Mouse (Mus musculus) kidney, postnatal 0 days (tissue): ENCODE measurements at regions not wholly inside any gene's neighbourhood (a gene's known extent, or its start where the extent isn't known, plus 50 kb on each side); places are given as distances from the start of the nearest gene placed in this dataset.

Source experiments
- ATAC-seq: fragments of 200-750 bp; cut with Nextera tagmentation; replicated peaks from 2 replicates; pipeline ENCODE4 v1.8.0; 2017; ENCODE audit warnings: low read depth, moderate number of reproducible peaks, moderate TSS enrichment, moderate library complexity; ENCODE audit not compliant: low FRiP score
- DNase-seq: peaks from one replicate; pipeline ENCODE4 v3.0.0-alpha.2; 2016; ENCODE audit warnings: low spot score
- H3K27ac ChIP-seq: fragments of 300-500 bp; sonication (generic); 2 replicates; pipeline ENCODE4 v1.5.1; 2014; ENCODE audit warnings: mild to moderate bottlenecking
- H3K27me3 ChIP-seq: fragments of 300-500 bp; sonication (generic); 2 replicates; pipeline ENCODE4 v1.6.1; 2014; ENCODE audit warnings: low read length, mixed read lengths; ENCODE audit not compliant: insufficient read depth
- H3K36me3 ChIP-seq: fragments of 300-500 bp; sonication (generic); 2 replicates; pipeline ENCODE4 v1.6.1; 2014; ENCODE audit warnings: low read length, mixed read lengths; ENCODE audit not compliant: insufficient read depth
- H3K4me1 ChIP-seq: fragments of 300-500 bp; sonication (generic); replicated peaks from 2 replicates; pipeline ENCODE4 v1.6.1; 2014; ENCODE audit warnings: antibody characterized with exemption, low read length, mixed read lengths; ENCODE audit not compliant: insufficient read depth
- H3K4me2 ChIP-seq: fragments of 300-500 bp; sonication (generic); 2 replicates; pipeline ENCODE4 v1.6.1; 2014; ENCODE audit warnings: mild to moderate bottlenecking, low read length, moderate library complexity, mixed read lengths
- H3K4me3 ChIP-seq: fragments of 300-500 bp; sonication (generic); replicated peaks from 2 replicates; pipeline ENCODE4 v1.5.1; 2014; ENCODE audit warnings: low read depth, low read length
- H3K9ac ChIP-seq: fragments of 300-500 bp; sonication (generic); 2 replicates; pipeline ENCODE4 v1.6.1; 2014; ENCODE audit warnings: low read depth, low read length
- H3K9me3 ChIP-seq: fragments of 300-500 bp; sonication (generic); replicated peaks from 2 replicates; pipeline ENCODE4 v1.6.1; 2016; ENCODE audit warnings: low read length, inconsistent platforms, mixed read lengths
- CTCF ChIP-seq: IDR thresholded peaks from 2 replicates; pipeline ENCODE4 v1.5.1; 2016; ENCODE audit warnings: antibody characterized with exemption, low read depth, mild to moderate bottlenecking, moderate library complexity
- WGBS: fragments of 180-500 bp; shearing (Covaris S2); extraction: QIAGEN DNeasy Blood & Tissue Kit; methylation state at CpG from one replicate; pipeline ENCODE4 v1.1.7; 2014; 5-methylcytosine and 5-hydroxymethylcytosine counted together

GRCm38 (mm10) chr16:51718695-51719094 lies 312.3 kb upstream of the Cblb start:
- Histone ChIP-seq H3K4me1 (no peaks in the 10 kb centered on the region), H3K4me3 (no peak overlapping the region), H3K9me3 (no peaks in the 10 kb centered on the region), H3K27ac (no peak overlapping the region), H3K4me2 (no peak overlapping the region), H3K9ac (no peak overlapping the region), H3K36me3 (no peaks in the 10 kb centered on the region), H3K27me3 (no peaks in the 10 kb centered on the region)
- DNase-seq (no peak), ATAC-seq (no peak)
- WGBS: 65% methylated on average over 2 of the region's 2 CpGs
- TF ChIP-seq CTCF: no peak

- WGBS: 75% methylated on average over 2 of the region's 2 CpGs
- no peak overlapping the region for H3K9ac ChIP-seq
- no peak overlapping the region for H3K27ac ChIP-seq
- H3K9me3 ChIP-seq: no peaks in the 10 kb centered on the region
- H3K27me3 ChIP-seq: no peaks in the 10 kb centered on the region
- H3K36me3 ChIP-seq: no peaks in the 10 kb centered on the region
- ATAC-seq (no peak), DNase-seq (no peak)
- no peaks in the 10 kb centered on the region for H3K4me1 ChIP-seq
- H3K4me2 ChIP-seq: no peak overlapping the region
- H3K4me3 ChIP-seq: no peak overlapping the region
- TF ChIP-seq CTCF: no peak
Observed at GRCm38 (mm10) chr16:51719637-51720036, 311.4 kb upstream of the Cblb start.

DNA sequence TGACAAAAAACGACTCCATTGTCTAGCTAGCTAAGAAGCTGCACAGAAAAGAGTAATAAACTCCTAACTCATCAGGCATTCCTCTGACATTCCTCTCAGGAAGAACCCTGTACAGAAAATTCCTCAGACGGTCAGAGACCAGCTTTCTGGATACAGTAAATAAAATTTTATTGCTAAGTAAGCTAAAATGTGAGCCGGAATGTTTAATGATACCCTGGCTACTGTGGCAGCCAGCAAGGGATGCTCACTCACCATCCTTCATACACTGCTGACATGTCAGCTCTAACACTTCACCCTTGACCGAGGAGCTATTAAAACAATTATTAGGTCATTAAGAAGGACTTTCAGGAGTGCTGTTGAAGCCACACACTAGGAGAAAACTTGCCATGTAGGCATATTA lies 308.3 kb upstream of the Cblb start:
- no peak for TF ChIP-seq CTCF
- peak; percentile 40; the same call in 1 of the 2 replicates for ATAC-seq

GRCm38 (mm10) chr16:51741875-51742274 lies 289.1 kb upstream of the Cblb start:
- H3K4me3 ChIP-seq: no peak overlapping the region
- no peaks in the 10 kb centered on the region for H3K27me3 ChIP-seq
- H3K9me3 ChIP-seq: no peaks in the 10 kb centered on the region
- H3K36me3 ChIP-seq: no peaks in the 10 kb centered on the region
- no peak overlapping the region for H3K4me2 ChIP-seq
- no peak overlapping the region for H3K27ac ChIP-seq
- ATAC-seq: no peak
- H3K9ac ChIP-seq: no peak overlapping the region
- 96% methylated on average over 2 of the region's 2 CpGs for WGBS
- no peak for DNase-seq
- no peak for TF ChIP-seq CTCF
- no peaks in the 10 kb centered on the region for H3K4me1 ChIP-seq

More for the DNA sequence above, 308.3 kb upstream of the Cblb start:
- Histone ChIP-seq H3K27me3 (no peaks in the 10 kb centered on the region), H3K4me2 (no peak overlapping the region), H3K4me1 (no peaks in the 10 kb centered on the region), H3K27ac (no peak overlapping the region), H3K4me3 (no peak overlapping the region), H3K9me3 (no peaks in the 10 kb centered on the region), H3K9ac (no peak overlapping the region), H3K36me3 (no peaks in the 10 kb centered on the region)
- 14% methylated on average over 4 of the region's 4 CpGs for WGBS
- peak; percentile 83 for DNase-seq

GRCm38 (mm10) chr16:51751878-51752277 lies 279.1 kb upstream of the Cblb start:
- ATAC-seq (no peak), DNase-seq (no peak)
- Histone ChIP-seq H3K9me3 (no peaks in the 10 kb centered on the region), H3K4me2 (no peak overlapping the region), H3K9ac (no peak overlapping the region), H3K4me1 (no peaks in the 10 kb centered on the region), H3K27me3 (no peaks in the 10 kb centered on the region), H3K36me3 (no peaks in the 10 kb centered on the region), H3K27ac (no peak overlapping the region), H3K4me3 (no peak overlapping the region)
- 65% methylated on average over 7 of the region's 7 CpGs for WGBS
- no peak for TF ChIP-seq CTCF

DNA sequence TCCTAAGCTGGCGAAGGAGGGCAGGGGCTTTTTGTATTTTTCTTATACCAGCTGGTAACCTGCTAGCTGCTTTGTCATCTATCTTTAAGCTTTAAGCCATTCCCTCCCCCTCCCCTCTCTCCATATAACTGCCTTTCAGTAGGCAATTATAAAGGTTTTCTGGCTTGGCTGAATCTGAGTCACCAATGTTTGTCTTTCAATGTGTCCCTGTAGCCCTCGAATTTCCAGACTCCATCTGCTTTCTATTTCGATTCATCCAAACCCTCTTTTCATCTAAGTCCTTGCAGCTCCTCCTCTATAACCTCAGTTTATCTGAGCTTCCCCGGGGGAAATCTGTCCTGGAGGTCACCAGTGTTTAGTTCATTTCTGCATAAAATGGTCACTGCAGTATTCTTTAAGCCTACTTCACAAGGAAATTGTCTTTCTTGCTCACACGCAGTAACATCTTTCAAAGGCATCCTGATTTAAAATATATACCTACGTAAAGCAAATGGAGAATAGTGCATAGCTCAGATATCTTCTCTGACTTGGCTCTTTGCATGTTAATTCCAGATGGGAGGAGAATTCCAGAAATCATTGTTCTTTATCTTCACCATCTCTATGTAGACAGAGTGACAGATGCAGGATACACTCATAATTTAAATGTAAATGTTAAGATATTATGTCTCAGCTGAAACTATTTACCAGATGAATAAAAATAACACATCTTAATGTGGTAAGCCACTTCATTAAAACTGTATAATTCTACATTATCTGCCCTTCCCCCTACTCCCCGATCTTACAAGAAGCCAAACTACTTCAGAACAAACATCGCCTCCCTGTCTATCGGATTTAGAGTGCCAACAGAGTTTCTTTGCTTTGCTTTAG lies 272.4 kb upstream of the Cblb start:
- no peak for ATAC-seq
- Histone ChIP-seq H3K4me2 (no peak overlapping the region), H3K27me3 (no peaks in the 10 kb centered on the region), H3K9me3 (no peaks in the 10 kb centered on the region), H3K4me3 (no peak overlapping the region), H3K9ac (no peak overlapping the region), H3K4me1 (no peaks in the 10 kb centered on the region), H3K36me3 (no peaks in the 10 kb centered on the region), H3K27ac (no peak overlapping the region)
- DNase-seq: peak; percentile 5
- WGBS: 61% methylated on average over 9 of the region's 9 CpGs
- TF ChIP-seq CTCF: no peak
